Mouse (Mus musculus) lung, embryonic 15.5 days (tissue): ENCODE data around the gene C8a. TPM values are rescaled to one million over a fixed set of nuclear protein-coding genes. Genes with fewer than 3 reads are reported as not detected.

Experiments used
- ATAC-seq: fragments of 200-750 bp; cut with Nextera tagmentation; 2 replicates; pipeline ENCODE4 v1.8.0; 2017; ENCODE audit warnings: moderate number of reproducible peaks, borderline replicate concordance; ENCODE audit not compliant: low FRiP score, low TSS enrichment; ENCODE audit errors: extremely low read depth
- H3K27ac ChIP-seq: fragments of 300-500 bp; sonication (generic); 2 replicates; pipeline ENCODE4 v1.5.1; 2015; ENCODE audit warnings: moderate library complexity, mild to moderate bottlenecking, inconsistent platforms
- H3K27me3 ChIP-seq: fragments of 300-500 bp; sonication (generic); 2 replicates; pipeline ENCODE4 v1.6.1; 2015; ENCODE audit warnings: inconsistent platforms
- H3K36me3 ChIP-seq: fragments of 300-500 bp; sonication (generic); 2 replicates; pipeline ENCODE4 v1.6.1; 2015; ENCODE audit warnings: inconsistent platforms
- H3K4me1 ChIP-seq: fragments of 300-500 bp; sonication (generic); 2 replicates; pipeline ENCODE4 v1.6.1; 2015; ENCODE audit warnings: inconsistent platforms
- H3K4me2 ChIP-seq: fragments of 300-500 bp; sonication (generic); 2 replicates; pipeline ENCODE4 v1.6.1; 2015; ENCODE audit warnings: inconsistent platforms, mild to moderate bottlenecking, moderate library complexity
- H3K4me3 ChIP-seq: fragments of 300-500 bp; sonication (generic); 2 replicates; pipeline ENCODE4 v1.5.1; 2015; ENCODE audit warnings: mild to moderate bottlenecking, inconsistent platforms
- H3K9ac ChIP-seq: fragments of 300-500 bp; sonication (generic); 2 replicates; pipeline ENCODE4 v1.6.1; 2015; ENCODE audit warnings: inconsistent platforms
- H3K9me3 ChIP-seq: fragments of 300-500 bp; sonication (generic); 2 replicates; pipeline ENCODE4 v1.6.1; 2016; ENCODE audit warnings: inconsistent platforms
- WGBS: fragments of 180-500 bp; shearing (Covaris S2); methylation state at CpG from one replicate; pipeline ENCODE4 v1.1.7; 2015; 5-methylcytosine and 5-hydroxymethylcytosine counted together
- polyA plus RNA-seq: library from polyadenylated mRNA; unstranded; fragments of >200 nt; fragmentation: Nextera tagmentation; extraction: Ambion mirVana; gene quantifications from 2 replicates; pipeline ENCODE4 v1.2.1, GENCODE M21; 2015

The C8a gene
- polyA plus RNA-seq, 1 experiment from 2014 or later, result not detected

DNA sequence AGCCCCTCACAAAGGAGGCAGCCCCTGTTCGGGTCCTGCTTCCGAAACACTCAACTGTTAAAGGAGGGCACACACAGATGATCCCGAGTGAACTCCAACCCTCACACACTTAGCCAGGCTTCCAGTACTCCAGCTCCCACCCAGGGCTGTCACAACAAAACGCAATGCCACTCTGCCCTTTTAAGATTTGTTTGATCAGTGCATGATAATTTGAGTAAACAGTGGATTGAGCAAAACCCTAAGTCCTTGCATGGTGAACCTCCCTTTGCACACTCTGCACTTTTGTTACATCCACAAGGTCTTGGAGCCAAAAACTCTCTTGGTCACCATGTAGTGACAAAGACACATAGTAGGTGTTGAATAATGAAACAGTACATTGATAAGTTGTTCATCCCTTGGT is 72.1 kb downstream of the C8a start:
- Histone ChIP-seq H3K9me3 (no peaks in the 10 kb centered on the region), H3K4me1 (no peaks in the 10 kb centered on the region), H3K4me3 (no peak overlapping the region), H3K27ac (no peak overlapping the region), H3K4me2 (no peak overlapping the region), H3K36me3 (no peaks in the 10 kb centered on the region), H3K27me3 (no peaks in the 10 kb centered on the region), H3K9ac (no peak overlapping the region)
- 48% methylated on average over 4 of the region's 4 CpGs for WGBS
- no peak for ATAC-seq

DNA sequence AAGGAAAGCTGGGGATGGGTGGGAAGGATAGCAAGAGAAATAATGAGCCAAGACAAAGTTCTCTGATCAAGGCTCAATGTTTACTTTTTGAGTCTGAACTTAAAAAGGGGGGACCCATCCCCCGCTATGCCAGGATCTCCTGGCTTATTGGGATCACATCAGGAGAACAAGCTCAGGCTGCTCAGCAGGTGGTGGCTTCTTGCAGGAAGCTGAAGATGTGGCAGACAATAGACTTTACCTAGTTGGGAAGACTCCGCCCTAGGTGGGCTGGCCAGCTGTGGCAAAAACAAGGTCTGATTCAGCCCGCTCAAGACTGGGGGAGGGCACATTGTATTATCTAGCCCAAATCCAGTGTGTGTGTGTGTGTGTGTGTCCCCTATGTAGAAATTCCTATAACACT is 74.6 kb downstream of the C8a start:
- Histone ChIP-seq H3K9ac (no peak overlapping the region), H3K9me3 (no peaks in the 10 kb centered on the region), H3K27me3 (no peaks in the 10 kb centered on the region), H3K4me2 (no peak overlapping the region), H3K4me1 (no peaks in the 10 kb centered on the region), H3K4me3 (no peak overlapping the region), H3K27ac (no peak overlapping the region), H3K36me3 (no peaks in the 10 kb centered on the region)
- WGBS, result 89% methylated on average over 3 of the region's 3 CpGs
- ATAC-seq, result no peak

DNA sequence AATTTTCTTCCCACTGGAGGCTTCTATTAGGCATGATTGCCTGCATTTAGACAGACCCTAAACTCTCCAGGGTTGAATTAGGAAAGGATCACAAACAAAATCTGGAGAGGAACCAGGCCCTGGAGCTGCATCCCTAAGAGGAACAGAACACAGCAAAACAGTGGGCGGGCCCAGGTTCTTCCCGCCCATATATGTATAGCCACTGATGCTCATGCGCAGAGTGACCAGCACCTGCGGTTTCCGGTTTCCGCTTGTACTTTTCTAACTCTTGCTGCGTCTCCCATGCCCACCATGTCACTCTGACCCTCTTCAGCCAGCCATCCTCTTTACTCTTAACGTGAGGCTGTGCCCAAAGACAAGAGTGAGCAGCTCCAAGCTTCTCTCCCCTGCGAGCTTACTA is 77.2 kb downstream of the C8a start:
- no peaks in the 10 kb centered on the region for H3K36me3 ChIP-seq
- no peaks in the 10 kb centered on the region for H3K9me3 ChIP-seq
- no peak overlapping the region for H3K9ac ChIP-seq
- no peaks in the 10 kb centered on the region for H3K4me1 ChIP-seq
- no peak for ATAC-seq
- no peaks in the 10 kb centered on the region for H3K27me3 ChIP-seq
- no peak overlapping the region for H3K4me3 ChIP-seq
- WGBS, result 82% methylated on average over 9 of the region's 9 CpGs
- no peak overlapping the region for H3K4me2 ChIP-seq
- H3K27ac ChIP-seq, result no peak overlapping the region

DNA sequence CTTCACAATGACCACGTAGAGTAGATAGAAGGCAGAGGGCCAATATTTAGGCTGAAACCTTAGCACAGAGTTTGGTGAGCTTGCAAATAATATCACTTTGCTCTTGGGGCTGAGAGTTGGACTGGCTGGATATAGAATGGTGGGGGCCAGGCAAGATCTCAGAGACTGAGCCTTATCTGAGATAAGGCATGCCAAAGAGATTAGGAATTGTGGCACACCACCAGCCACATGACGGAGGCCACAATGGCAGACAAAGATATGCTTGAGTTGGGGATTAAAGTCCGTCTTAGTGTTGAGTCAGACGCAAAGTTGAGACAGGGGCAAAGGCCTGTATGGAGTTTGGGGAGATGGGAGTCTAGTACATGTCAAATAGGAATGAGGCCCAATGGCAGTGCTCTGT is 84.1 kb downstream of the C8a start:
- no peak overlapping the region for H3K9ac ChIP-seq
- ATAC-seq, result no peak

DNA sequence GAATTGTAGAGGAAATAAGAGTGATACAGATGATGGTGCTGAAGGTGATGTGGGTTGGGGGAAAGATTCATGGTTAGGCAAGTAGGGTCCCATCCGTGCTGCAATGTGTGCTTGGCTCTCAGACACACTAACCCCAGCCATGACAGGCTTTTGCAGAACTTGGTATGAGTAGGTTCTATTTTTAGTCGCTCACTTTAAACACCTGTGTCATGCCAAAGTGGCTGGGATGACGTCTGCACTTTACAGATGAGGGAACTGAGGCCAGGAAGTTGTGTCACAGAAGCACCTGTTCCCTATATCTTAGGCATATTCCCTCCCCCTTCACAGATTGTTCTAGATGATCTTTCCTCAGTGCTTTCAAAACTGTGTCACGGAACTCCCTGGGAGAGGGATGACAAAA is 93.9 kb downstream of the C8a start:
- WGBS, result 73% methylated on average over 4 of the region's 4 CpGs
- no peaks in the 10 kb centered on the region for H3K9me3 ChIP-seq

More for the DNA sequence above, 84.1 kb downstream of the C8a start:
- Histone ChIP-seq H3K9me3 (no peaks in the 10 kb centered on the region), H3K27ac (no peak overlapping the region), H3K36me3 (no peaks in the 10 kb centered on the region), H3K27me3 (no peaks in the 10 kb centered on the region), H3K4me1 (no peaks in the 10 kb centered on the region), H3K4me3 (no peak overlapping the region), H3K4me2 (no peak overlapping the region)
- WGBS, result 79% methylated on average over 4 of the region's 4 CpGs

DNA sequence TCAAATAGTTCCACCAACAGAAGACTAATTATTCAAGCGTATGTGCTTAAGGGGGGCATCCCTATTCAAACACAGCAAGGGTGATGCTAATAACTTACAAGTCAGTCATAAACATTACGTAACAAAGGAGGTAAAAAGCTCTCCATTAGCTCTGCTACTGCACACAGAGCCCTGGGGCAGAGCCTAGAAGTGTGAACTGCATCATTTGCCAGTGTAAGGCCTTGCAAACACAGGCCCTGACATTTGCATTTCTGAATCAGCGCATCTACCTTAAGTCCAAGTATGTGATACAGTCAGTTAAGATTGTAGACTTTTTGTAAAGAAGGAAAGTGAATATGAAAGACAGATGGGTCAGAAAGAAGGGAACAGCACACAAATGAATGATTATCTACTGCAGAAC is 94.8 kb downstream of the C8a start:
- Histone ChIP-seq H3K9ac (no peak overlapping the region), H3K9me3 (no peaks in the 10 kb centered on the region), H3K36me3 (no peaks in the 10 kb centered on the region), H3K27me3 (no peaks in the 10 kb centered on the region), H3K4me1 (no peaks in the 10 kb centered on the region), H3K4me3 (no peak overlapping the region), H3K4me2 (no peak overlapping the region), H3K27ac (no peak overlapping the region)
- 88% methylated on average over 3 of the region's 3 CpGs for WGBS
- no peak for ATAC-seq

More for the DNA sequence above, 93.9 kb downstream of the C8a start:
- Histone ChIP-seq H3K4me2 (no peak overlapping the region), H3K9ac (no peak overlapping the region), H3K4me1 (no peaks in the 10 kb centered on the region), H3K27me3 (no peaks in the 10 kb centered on the region), H3K27ac (no peak overlapping the region), H3K4me3 (no peak overlapping the region), H3K36me3 (no peaks in the 10 kb centered on the region)
- ATAC-seq, result no peak

DNA sequence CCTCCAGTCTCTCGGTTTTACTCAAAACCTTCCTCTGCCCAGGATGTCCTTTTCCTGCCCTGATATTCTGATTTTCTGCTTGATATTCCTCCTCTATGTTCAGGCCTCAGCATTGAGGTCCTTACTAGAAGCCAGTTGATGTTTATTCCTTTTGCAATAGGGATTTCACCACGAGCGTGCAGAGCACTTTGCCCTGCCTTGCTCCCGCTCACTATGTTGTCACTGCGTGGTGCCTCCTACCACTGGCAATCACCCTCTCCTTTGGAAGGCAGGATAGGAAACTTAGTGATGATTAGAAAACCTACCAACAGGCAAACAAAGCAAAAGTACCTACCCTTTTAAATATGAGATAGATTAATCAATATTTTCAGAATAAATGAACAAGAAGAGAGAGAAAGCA is 96.7 kb downstream of the C8a start:
- no peak overlapping the region for H3K9ac ChIP-seq
- H3K27ac ChIP-seq, result no peak overlapping the region
- WGBS, result 77% methylated on average over 5 of the region's 5 CpGs
- H3K4me3 ChIP-seq, result no peak overlapping the region
- H3K27me3 ChIP-seq, result no peaks in the 10 kb centered on the region
- no peaks in the 10 kb centered on the region for H3K9me3 ChIP-seq
- H3K4me2 ChIP-seq, result no peak overlapping the region
- H3K4me1 ChIP-seq, result no peaks in the 10 kb centered on the region
- no peak for ATAC-seq
- no peaks in the 10 kb centered on the region for H3K36me3 ChIP-seq

DNA sequence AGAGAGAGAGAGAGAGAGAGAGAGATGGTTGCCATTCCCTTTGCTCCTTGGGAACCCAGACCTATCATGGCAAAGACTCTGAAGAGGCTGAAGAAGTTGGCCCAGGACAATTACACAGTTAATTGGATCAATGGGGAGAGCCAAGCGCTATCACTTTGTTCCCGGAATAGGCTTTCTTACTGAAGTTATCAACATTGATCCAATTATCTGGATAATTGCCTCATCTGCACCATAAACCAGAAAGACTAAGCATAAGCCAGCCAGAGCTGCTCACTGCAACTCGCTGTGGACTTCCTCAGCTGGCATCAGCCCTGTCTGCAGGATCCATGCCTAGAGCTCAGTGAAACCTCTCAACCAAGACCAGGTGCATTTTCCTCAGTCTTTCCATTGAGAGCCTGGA is 100.6 kb downstream of the C8a start:
- no peak overlapping the region for H3K9ac ChIP-seq
- H3K4me3 ChIP-seq, result no peak overlapping the region
- no peaks in the 10 kb centered on the region for H3K9me3 ChIP-seq
- H3K27me3 ChIP-seq, result no peaks in the 10 kb centered on the region
- H3K4me2 ChIP-seq, result no peak overlapping the region
- WGBS, result 68% methylated on average over 3 of the region's 3 CpGs
- no peak for ATAC-seq
- no peak overlapping the region for H3K27ac ChIP-seq
- H3K4me1 ChIP-seq, result no peaks in the 10 kb centered on the region
- no peaks in the 10 kb centered on the region for H3K36me3 ChIP-seq

DNA sequence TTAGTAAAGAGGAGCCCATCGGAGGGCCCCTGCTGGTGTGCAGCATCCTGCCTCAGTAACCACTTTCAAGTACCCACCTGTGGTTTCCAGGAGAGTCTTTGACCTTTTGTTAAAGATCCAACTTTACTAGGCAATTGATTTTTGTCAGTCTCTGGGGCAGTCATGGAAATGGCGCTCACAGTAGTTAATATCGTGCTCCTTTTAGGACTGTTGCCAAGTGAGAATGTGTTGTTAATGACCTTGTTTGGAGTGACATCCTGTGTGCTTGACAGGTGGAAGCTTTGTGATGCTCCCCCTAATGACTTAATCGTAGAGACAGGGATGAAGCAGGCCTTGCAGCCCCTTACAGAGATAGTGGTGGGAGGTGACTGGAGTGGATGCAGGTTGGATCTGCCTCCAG is 105.9 kb downstream of the C8a start:
- H3K4me1 ChIP-seq, result no peaks in the 10 kb centered on the region
- no peaks in the 10 kb centered on the region for H3K36me3 ChIP-seq
- WGBS, result 34% methylated on average over 4 of the region's 4 CpGs
- H3K27ac ChIP-seq, result no peak overlapping the region
- H3K9me3 ChIP-seq, result no peaks in the 10 kb centered on the region
- ATAC-seq, result no peak
- H3K4me3 ChIP-seq, result no peak overlapping the region
- no peaks in the 10 kb centered on the region for H3K27me3 ChIP-seq
- H3K9ac ChIP-seq, result no peak overlapping the region
- H3K4me2 ChIP-seq, result no peak overlapping the region

DNA sequence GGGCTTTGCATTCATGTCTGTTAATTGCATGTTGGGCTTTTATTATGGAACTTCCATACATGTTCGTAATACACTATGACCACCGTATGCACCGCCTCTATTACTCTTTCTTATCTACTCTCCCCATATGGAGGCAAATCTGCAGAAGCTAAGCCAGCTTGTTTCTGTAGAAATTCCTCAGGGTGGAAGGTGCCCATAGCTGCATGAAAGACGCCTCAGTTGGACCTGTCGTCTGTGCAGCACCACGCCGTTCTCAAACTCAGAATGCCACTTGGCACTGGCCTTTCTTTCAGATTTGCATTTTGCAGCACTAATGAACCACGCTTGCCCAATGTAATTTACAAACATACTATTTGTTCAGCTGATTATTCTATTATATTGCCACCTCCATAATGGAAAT is 106.6 kb downstream of the C8a start:
- no peak for ATAC-seq
- H3K4me1 ChIP-seq, result no peaks in the 10 kb centered on the region
- H3K4me3 ChIP-seq, result no peak overlapping the region
- no peaks in the 10 kb centered on the region for H3K36me3 ChIP-seq
- H3K27me3 ChIP-seq, result no peaks in the 10 kb centered on the region
- no peak overlapping the region for H3K4me2 ChIP-seq
- H3K9me3 ChIP-seq, result no peaks in the 10 kb centered on the region
- 72% methylated on average over 8 of the region's 8 CpGs for WGBS
- H3K9ac ChIP-seq, result no peak overlapping the region
- H3K27ac ChIP-seq, result no peak overlapping the region

DNA sequence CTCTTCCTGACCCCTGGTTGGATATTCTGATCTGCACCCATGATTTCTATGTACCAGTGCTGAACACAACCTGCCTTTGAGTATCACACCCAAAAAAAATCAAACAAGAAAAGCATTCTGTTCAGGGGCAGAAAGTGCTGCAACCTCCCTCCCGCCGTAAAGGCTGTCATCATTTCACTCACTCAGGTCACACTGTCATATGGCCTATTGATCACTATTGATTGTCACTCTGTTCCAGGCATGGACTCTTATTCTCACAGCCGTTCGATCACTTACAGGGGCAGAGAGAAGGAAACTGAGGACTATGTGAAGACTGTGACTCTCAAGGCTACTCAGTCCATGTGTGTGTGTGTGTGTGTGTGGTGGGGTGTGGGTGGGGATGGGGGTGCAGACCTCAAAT is 108.0 kb downstream of the C8a start:
- ATAC-seq, result no peak
- Histone ChIP-seq H3K4me2 (no peak overlapping the region), H3K4me3 (no peak overlapping the region), H3K9ac (no peak overlapping the region), H3K27ac (no peak overlapping the region), H3K9me3 (no peaks in the 10 kb centered on the region), H3K4me1 (no peaks in the 10 kb centered on the region), H3K27me3 (no peaks in the 10 kb centered on the region), H3K36me3 (no peaks in the 10 kb centered on the region)
- 89% methylated on average over 4 of the region's 4 CpGs for WGBS

DNA sequence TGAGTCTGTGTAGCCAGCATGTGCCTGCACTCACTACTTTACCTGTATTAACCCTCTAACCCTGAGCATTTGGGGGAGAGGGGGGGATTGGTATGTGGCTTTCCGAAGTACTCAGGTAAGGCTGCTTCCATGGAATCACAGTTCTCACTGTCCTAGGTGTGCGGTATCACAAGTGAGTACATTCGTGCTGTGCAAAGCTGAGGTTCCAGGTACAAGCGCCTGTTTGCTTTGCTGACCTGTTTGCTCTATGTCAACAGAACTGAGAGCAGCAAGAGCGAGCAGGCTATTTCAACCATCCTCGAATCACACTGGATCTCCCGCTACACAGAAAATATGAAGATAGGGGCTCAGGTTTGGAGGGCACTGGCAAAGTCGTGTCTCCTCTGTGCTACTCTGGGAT is 110.1 kb downstream of the C8a start, which contains the start of gene C8b:
TSS of gene C8b (plus strand) at position 253 of the 400 bp plus-strand sequence.
- no peaks in the 10 kb centered on the region for H3K27me3 ChIP-seq
- H3K36me3 ChIP-seq, result no peaks in the 10 kb centered on the region
- no peak within 1 kb of the TSS for H3K27ac ChIP-seq
- 70% methylated on average over 8 of the region's 8 CpGs for WGBS
- H3K9ac ChIP-seq, result no peak within 1 kb of the TSS
- no peaks in the 10 kb centered on the region for H3K4me1 ChIP-seq
- H3K4me2 ChIP-seq, result no peak within 1 kb of the TSS
- H3K4me3 ChIP-seq, result no peak within 1 kb of the TSS
- ATAC-seq, result no peak
- H3K9me3 ChIP-seq, result no peaks in the 10 kb centered on the region
